Mouse (Mus musculus) intestine, embryonic 16.5 days (tissue): ENCODE measurements around the gene Tmc8. TPM values are rescaled to one million over a fixed set of nuclear protein-coding genes. Genes with fewer than 3 reads are reported as not detected.

Experiments
- ATAC-seq: fragments of 200-750 bp; cut with Nextera tagmentation; 2 replicates; pipeline ENCODE4 v1.8.0; 2017; ENCODE audit warnings: moderate TSS enrichment, moderate library complexity
- H3K27ac ChIP-seq: fragments of 300-500 bp; sonication (generic); 2 replicates; pipeline ENCODE4 v1.5.1; 2014; ENCODE audit warnings: mild to moderate bottlenecking, low read length
- H3K27me3 ChIP-seq: fragments of 300-500 bp; sonication (generic); replicated peaks from 2 replicates; pipeline ENCODE4 v1.6.1; 2014; ENCODE audit warnings: low read length, control low read depth, mixed read lengths; ENCODE audit not compliant: control insufficient read depth, insufficient read depth
- H3K36me3 ChIP-seq: fragments of 300-500 bp; sonication (generic); 2 replicates; pipeline ENCODE4 v1.6.1; 2014; ENCODE audit warnings: low read length, control low read depth; ENCODE audit not compliant: control insufficient read depth, insufficient read depth
- H3K4me1 ChIP-seq: fragments of 300-500 bp; sonication (generic); 2 replicates; pipeline ENCODE4 v1.6.1; 2014; ENCODE audit warnings: low read length, control low read depth, mixed read lengths; ENCODE audit not compliant: control insufficient read depth, insufficient read depth
- H3K4me2 ChIP-seq: fragments of 300-500 bp; sonication (generic); 2 replicates; pipeline ENCODE4 v1.6.1; 2014; ENCODE audit warnings: low read depth, low read length, control low read depth
- H3K4me3 ChIP-seq: fragments of 300-500 bp; sonication (generic); 2 replicates; pipeline ENCODE4 v1.5.1; 2014; ENCODE audit warnings: mild to moderate bottlenecking, low read length
- H3K9ac ChIP-seq: fragments of 300-500 bp; sonication (generic); 2 replicates; pipeline ENCODE4 v1.6.1; 2014; ENCODE audit warnings: low read depth, low read length
- H3K9me3 ChIP-seq: fragments of 300-500 bp; sonication (generic); 2 replicates; pipeline ENCODE4 v1.6.1; 2016; ENCODE audit warnings: low read length, control low read depth; ENCODE audit not compliant: control insufficient read depth
- WGBS: fragments of 180-500 bp; shearing (Covaris S2); extraction: QIAGEN DNeasy Blood & Tissue Kit; methylation state at CpG from one replicate; pipeline ENCODE4 v1.1.7; 2014; 5-methylcytosine and 5-hydroxymethylcytosine counted together
- polyA plus RNA-seq: library from polyadenylated mRNA; unstranded; fragments of >200 nt; fragmentation: Nextera tagmentation; extraction: Ambion mirVana; gene quantifications from 2 replicates; pipeline ENCODE4 v1.2.1, GENCODE M21; 2015

Gene Tmc8
- polyA plus RNA-seq, 1 experiment from 2014 or later, result 14.5 TPM

DNA sequence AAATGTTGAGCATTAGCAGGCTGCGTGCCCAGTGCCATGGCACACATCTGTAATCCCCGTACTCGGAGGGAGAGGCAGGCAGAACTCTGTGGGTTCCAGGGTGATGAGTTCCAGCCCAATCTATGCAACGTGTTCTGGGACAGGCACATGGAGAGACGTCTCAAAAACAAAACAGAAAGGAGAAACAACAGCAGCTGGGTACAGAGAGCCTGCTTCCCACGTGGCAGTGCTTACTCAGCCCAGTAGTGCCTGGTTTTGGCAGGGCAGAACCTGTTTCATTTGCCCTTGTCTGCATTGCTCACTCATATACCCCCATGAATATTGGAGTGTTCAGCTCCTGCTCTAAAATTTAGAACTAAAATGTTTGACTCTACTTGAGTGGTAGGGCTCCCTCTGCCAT, 30.3 kb upstream of the Tmc8 start:
- Histone ChIP-seq H3K9me3 (no peaks in the 10 kb centered on the region), H3K9ac (no peak overlapping the region), H3K27me3 (no peaks in the 10 kb centered on the region), H3K27ac (no peak overlapping the region), H3K4me3 (no peak overlapping the region), H3K36me3 (peaks cover 38% of the 10 kb centered on the region; the same call in 1 of the 2 replicates), H3K4me1 (no peaks in the 10 kb centered on the region), H3K4me2 (no peak overlapping the region)
- no peak for ATAC-seq
- 86% methylated on average over 6 of the region's 6 CpGs for WGBS

- H3K4me1 ChIP-seq, result no peaks in the 10 kb centered on the region
- H3K4me2 ChIP-seq, result no peak overlapping the region
- H3K9me3 ChIP-seq, result no peaks in the 10 kb centered on the region
- no peak overlapping the region for H3K9ac ChIP-seq
- H3K27me3 ChIP-seq, result no peaks in the 10 kb centered on the region
- ATAC-seq, result no peak
- H3K36me3 ChIP-seq, result peaks cover 43% of the 10 kb centered on the region
- H3K4me3 ChIP-seq, result no peak overlapping the region
- H3K27ac ChIP-seq, result no peak overlapping the region
- WGBS, result 97% methylated on average over 7 of the region's 7 CpGs
Measured at GRCm38 (mm10) chr11:117755891-117756290, 26.0 kb upstream of the Tmc8 start.

DNA sequence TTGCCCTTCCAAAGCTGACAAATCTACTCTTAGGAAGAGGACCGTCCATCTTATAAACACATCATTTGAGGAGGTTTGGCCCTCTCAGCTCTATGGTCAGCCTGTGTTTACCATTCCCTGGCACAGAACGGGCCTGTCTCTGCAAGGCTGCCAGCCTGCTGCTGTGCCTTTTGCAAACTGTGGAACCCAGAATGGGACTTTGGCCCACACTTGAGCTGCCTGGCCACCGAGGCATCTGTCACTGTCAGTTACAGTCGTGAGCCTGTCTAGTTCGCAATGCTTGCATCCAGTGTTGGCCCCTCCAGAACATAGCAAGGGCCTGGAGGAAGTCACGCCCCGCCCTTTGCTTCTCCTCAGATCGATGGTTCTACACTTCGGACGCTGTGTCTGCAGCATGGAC, 22.6 kb upstream of the Tmc8 start:
- Histone ChIP-seq H3K4me2 (no peak overlapping the region), H3K9ac (no peak overlapping the region), H3K4me3 (no peak overlapping the region), H3K36me3 (peaks cover 33% of the 10 kb centered on the region), H3K9me3 (no peaks in the 10 kb centered on the region), H3K27me3 (no peaks in the 10 kb centered on the region), H3K27ac (no peak overlapping the region), H3K4me1 (no peaks in the 10 kb centered on the region)
- ATAC-seq, result no peak
- 87% methylated on average over 10 of the region's 10 CpGs for WGBS

GRCm38 (mm10) chr11:117760374-117761119, 21.3 kb upstream of the Tmc8 start:
- Histone ChIP-seq H3K4me2 (no peak overlapping the region), H3K27me3 (no peaks in the 10 kb centered on the region), H3K9me3 (no peaks in the 10 kb centered on the region), H3K36me3 (peaks cover 37% of the 10 kb centered on the region), H3K9ac (no peak overlapping the region), H3K4me1 (no peaks in the 10 kb centered on the region), H3K4me3 (no peak overlapping the region), H3K27ac (no peak overlapping the region)
- peak; percentile 23; the same call in 1 of the 2 replicates for ATAC-seq
- WGBS, result 90% methylated on average over 26 of the region's 26 CpGs

GRCm38 (mm10) chr11:117761801-117762200, 20.1 kb upstream of the Tmc8 start:
- no peaks in the 10 kb centered on the region for H3K27me3 ChIP-seq
- H3K9me3 ChIP-seq, result no peaks in the 10 kb centered on the region
- 84% methylated on average over 13 of the region's 13 CpGs for WGBS
- ATAC-seq, result no peak
- H3K9ac ChIP-seq, result no peak overlapping the region
- H3K27ac ChIP-seq, result no peak overlapping the region
- H3K36me3 ChIP-seq, result peaks cover 35% of the 10 kb centered on the region
- H3K4me2 ChIP-seq, result no peak overlapping the region
- no peaks in the 10 kb centered on the region for H3K4me1 ChIP-seq
- no peak overlapping the region for H3K4me3 ChIP-seq

GRCm38 (mm10) chr11:117762246-117762645, 19.6 kb upstream of the Tmc8 start:
- H3K4me1 ChIP-seq, result no peaks in the 10 kb centered on the region
- no peaks in the 10 kb centered on the region for H3K27me3 ChIP-seq
- H3K4me3 ChIP-seq, result no peak overlapping the region
- no peak overlapping the region for H3K9ac ChIP-seq
- H3K36me3 ChIP-seq, result peaks cover 33% of the 10 kb centered on the region
- H3K27ac ChIP-seq, result no peak overlapping the region
- WGBS, result 83% methylated on average over 12 of the region's 12 CpGs
- no peak for ATAC-seq
- H3K4me2 ChIP-seq, result no peak overlapping the region
- H3K9me3 ChIP-seq, result no peaks in the 10 kb centered on the region

GRCm38 (mm10) chr11:117764319-117764718, 17.6 kb upstream of the Tmc8 start:
- ATAC-seq, result no peak
- Histone ChIP-seq H3K9ac (no peak overlapping the region), H3K36me3 (peaks cover 25% of the 10 kb centered on the region), H3K27me3 (no peaks in the 10 kb centered on the region), H3K27ac (no peak overlapping the region), H3K4me1 (peaks cover 7% of the 10 kb centered on the region), H3K4me3 (no peak overlapping the region), H3K4me2 (no peak overlapping the region), H3K9me3 (no peaks in the 10 kb centered on the region)
- WGBS, result 86% methylated on average over 9 of the region's 9 CpGs

DNA sequence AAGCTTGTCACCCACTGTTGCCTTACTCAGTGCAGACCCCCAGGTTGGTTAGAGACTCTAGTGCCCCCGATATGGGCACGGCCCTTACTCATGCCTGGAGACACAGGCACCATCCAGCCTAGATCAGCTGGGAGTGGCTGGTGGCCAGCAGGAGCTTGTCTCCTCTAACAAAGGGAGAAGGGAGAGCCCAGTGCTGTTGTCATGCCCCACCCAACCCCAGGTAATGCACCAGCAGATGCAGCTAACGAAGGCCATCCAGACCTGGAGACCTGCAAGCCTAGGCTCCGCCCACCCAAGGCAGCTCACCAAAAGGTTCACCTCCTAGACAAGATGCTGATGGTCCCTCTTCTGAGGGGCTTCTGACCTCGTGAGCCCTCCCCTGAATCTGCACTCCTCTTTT, 16.5 kb upstream of the Tmc8 start:
- no peak for ATAC-seq
- Histone ChIP-seq H3K4me3 (no peak overlapping the region), H3K4me1 (peaks cover 16% of the 10 kb centered on the region), H3K27me3 (no peaks in the 10 kb centered on the region), H3K27ac (no peak overlapping the region), H3K9ac (no peak overlapping the region), H3K4me2 (no peak overlapping the region), H3K9me3 (no peaks in the 10 kb centered on the region), H3K36me3 (peaks cover 19% of the 10 kb centered on the region)
- WGBS, result 82% methylated on average over 5 of the region's 5 CpGs

DNA sequence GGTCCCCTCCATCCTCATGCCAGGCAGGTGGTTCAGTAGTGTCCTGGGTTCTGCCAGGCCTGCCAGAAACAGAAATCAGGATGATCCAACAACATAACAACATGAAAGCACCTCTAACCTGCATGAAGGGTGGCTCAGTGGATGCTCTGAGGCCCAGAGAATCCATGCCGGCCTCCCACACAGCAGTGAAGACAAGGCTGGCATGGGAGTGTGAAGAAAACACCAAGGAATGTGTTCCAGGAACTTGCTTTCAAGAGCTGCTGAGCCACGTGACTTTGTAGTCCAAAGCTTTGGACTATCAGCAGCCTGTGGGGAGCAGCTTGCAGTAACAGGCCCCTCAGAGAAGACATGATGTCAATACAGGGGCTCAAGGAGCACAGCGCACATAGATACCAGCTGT, 15.6 kb upstream of the Tmc8 start:
- H3K9me3 ChIP-seq, result no peaks in the 10 kb centered on the region
- ATAC-seq, result no peak
- H3K36me3 ChIP-seq, result peaks cover 12% of the 10 kb centered on the region
- H3K27ac ChIP-seq, result no peak overlapping the region
- no peak overlapping the region for H3K4me2 ChIP-seq
- 80% methylated on average over 3 of the region's 3 CpGs for WGBS
- no peak overlapping the region for H3K4me3 ChIP-seq
- peaks cover 16% of the 10 kb centered on the region for H3K4me1 ChIP-seq
- no peak overlapping the region for H3K9ac ChIP-seq
- no peaks in the 10 kb centered on the region for H3K27me3 ChIP-seq
